Mouse (Mus musculus) CH12.LX (cell line): ENCODE measurements around the gene Vmn1r200.

ENCODE experiments used
- CHD2 ChIP-seq: IDR thresholded peaks from 2 replicates; pipeline ENCODE4 v1.6.1; 2011; ENCODE audit warnings: low read length, improper control_type of control experiment
- KAT2A ChIP-seq: IDR thresholded peaks from 2 replicates; pipeline ENCODE4 v1.6.1; 2012; ENCODE audit warnings: low read length, improper control_type of control experiment, inconsistent platforms; ENCODE audit not compliant: insufficient replicate concordance
- MAX ChIP-seq: IDR thresholded peaks from 2 replicates; pipeline ENCODE4 v1.6.1; 2011; ENCODE audit warnings: low read length, improper control_type of control experiment
- MYC ChIP-seq: IDR thresholded peaks from 2 replicates; pipeline ENCODE4 v1.6.1; 2011; ENCODE audit warnings: low read depth, mild to moderate bottlenecking, improper control_type of control experiment, low read length
- POLR2A ChIP-seq: IDR thresholded peaks from 2 replicates; pipeline ENCODE4 v1.6.1; 2011; ENCODE audit warnings: low read depth, mild to moderate bottlenecking, improper control_type of control experiment, low read length
- POLR2AphosphoS2 ChIP-seq: IDR thresholded peaks from 2 replicates; pipeline ENCODE4 v1.6.1; 2011; ENCODE audit warnings: low read depth, low read length, improper control_type of control experiment
- SMC3 ChIP-seq: IDR thresholded peaks from 2 replicates; pipeline ENCODE4 v1.6.1; 2011; ENCODE audit warnings: low read depth, low read length, improper control_type of control experiment
- TCF12 ChIP-seq: IDR thresholded peaks from 2 replicates; pipeline ENCODE4 v1.6.1; 2014; ENCODE audit warnings: low read depth, mild to moderate bottlenecking, inconsistent platforms, low read length, improper control_type of control experiment
- USF1 ChIP-seq: IDR thresholded peaks from 2 replicates; pipeline ENCODE4 v1.6.1; 2014; ENCODE audit warnings: low read depth, mild to moderate bottlenecking, inconsistent platforms, low read length, improper control_type of control experiment
- USF2 ChIP-seq: conservative IDR thresholded peaks from 2 replicates; pipeline ENCODE4 v1.6.1; 2011; ENCODE audit warnings: low read depth, low read length, improper control_type of control experiment

DNA sequence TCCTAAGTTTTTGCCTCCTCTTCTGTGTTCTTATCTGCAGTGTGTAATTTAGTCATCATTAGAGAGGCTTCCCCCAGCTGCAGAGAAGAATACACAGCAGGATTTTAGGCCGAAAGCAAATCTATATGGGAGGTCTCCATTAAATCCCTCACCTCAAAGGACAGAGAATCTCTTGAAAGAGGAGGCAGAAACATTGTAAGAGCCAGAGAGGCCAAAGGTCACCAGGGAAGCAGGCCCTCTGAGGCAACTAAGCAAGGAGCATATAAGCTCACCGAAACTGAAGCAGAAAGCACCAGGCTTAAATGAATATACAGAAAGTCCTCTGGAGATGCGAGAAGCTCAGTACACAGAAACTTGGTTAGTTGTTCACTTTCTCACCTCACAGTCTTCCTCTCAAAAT, at the start of gene Vmn1r200:
- TF ChIP-seq POLR2A: no peak
- no peak for TF ChIP-seq SMC3
- TF ChIP-seq CHD2: no peak
- TF ChIP-seq POLR2AphosphoS2: no peak
- TF ChIP-seq USF1: no peak
- no peak for TF ChIP-seq USF2
- TF ChIP-seq MYC: no peak
- no peak for TF ChIP-seq KAT2A
- TF ChIP-seq MAX: no peak
- TF ChIP-seq TCF12: no peak
